Mouse (Mus musculus) embryonic facial prominence, embryonic 11.5 days (tissue): ENCODE results near the gene Olfr1030. TPM values are rescaled to one million over a fixed set of nuclear protein-coding genes. Genes with fewer than 3 reads are reported as not detected.
"Not testable (repeated sequence)": the region's sequence is repeated elsewhere in the genome, so short reads cannot be mapped to it uniquely, and the experiment has no call there.

Experiments used
- ATAC-seq: fragments of 200-750 bp; cut with Nextera tagmentation; replicated peaks from 2 replicates; pipeline ENCODE4 v1.8.0; 2017; ENCODE audit warnings: low read depth; ENCODE audit not compliant: insufficient number of reproducible peaks, low FRiP score, low TSS enrichment
- DNase-seq: peaks from one replicate; pipeline ENCODE4 v3.0.0-alpha.2; 2015; ENCODE audit warnings: low spot score
- H3K27ac ChIP-seq: fragments of 300-500 bp; sonication (generic); replicated peaks from 2 replicates; pipeline ENCODE4 v1.5.1; 2014; ENCODE audit warnings: mild to moderate bottlenecking, low read depth, low read length, control low read depth
- H3K27me3 ChIP-seq: fragments of 300-500 bp; sonication (generic); 2 replicates; pipeline ENCODE4 v1.6.1; 2014; ENCODE audit warnings: mild to moderate bottlenecking, low read length, moderate library complexity, mixed read lengths; ENCODE audit not compliant: control insufficient read depth, insufficient read depth
- H3K36me3 ChIP-seq: fragments of 300-500 bp; sonication (generic); replicated peaks from 2 replicates; pipeline ENCODE4 v1.6.1; 2014; ENCODE audit warnings: low read depth, mild to moderate bottlenecking, low read length, moderate library complexity, mixed read lengths; ENCODE audit not compliant: control insufficient read depth, insufficient read depth
- H3K4me1 ChIP-seq: fragments of 300-500 bp; sonication (generic); 2 replicates; pipeline ENCODE4 v1.6.1; 2014; ENCODE audit warnings: low read length, mixed read lengths; ENCODE audit not compliant: control insufficient read depth, insufficient read depth
- H3K4me2 ChIP-seq: fragments of 300-500 bp; sonication (generic); 2 replicates; pipeline ENCODE4 v1.6.1; 2014; ENCODE audit warnings: low read depth, mild to moderate bottlenecking, control low read depth, low read length, moderate library complexity
- H3K4me3 ChIP-seq: fragments of 300-500 bp; sonication (generic); 2 replicates; pipeline ENCODE4 v1.5.1; 2014; ENCODE audit warnings: low read depth, low read length, control low read depth
- H3K9ac ChIP-seq: fragments of 300-500 bp; sonication (generic); replicated peaks from 2 replicates; pipeline ENCODE4 v1.6.1; 2014; ENCODE audit warnings: mild to moderate bottlenecking, control low read depth, low read length
- H3K9me3 ChIP-seq: fragments of 300-500 bp; sonication (generic); replicated peaks from 2 replicates; pipeline ENCODE4 v1.6.1; 2016; ENCODE audit warnings: mild to moderate bottlenecking, low read length, inconsistent platforms, mixed read lengths; ENCODE audit not compliant: control insufficient read depth
- WGBS: fragments of 180-500 bp; shearing (Covaris S2); extraction: QIAGEN DNeasy Blood & Tissue Kit; methylation state at CpG from one replicate; pipeline ENCODE4 v1.1.7; 2014; 5-methylcytosine and 5-hydroxymethylcytosine counted together
- polyA plus RNA-seq: library from polyadenylated mRNA; unstranded; fragments of >200 nt; fragmentation: Nextera tagmentation; extraction: Ambion mirVana; gene quantifications from 2 replicates; pipeline ENCODE4 v1.2.1, GENCODE M21; 2014

Gene Olfr1030
- polyA plus RNA-seq: not detected in 2 replicates

- ATAC-seq (no peak), DNase-seq (no peak)
- Histone ChIP-seq H3K4me3 (no peak within 1 kb of the TSS), H3K36me3 (no peaks in the 10 kb centered on the region), H3K4me2 (no peak within 1 kb of the TSS), H3K9ac (no peak within 1 kb of the TSS), H3K27me3 (no peaks in the 10 kb centered on the region), H3K4me1 (no peaks in the 10 kb centered on the region), H3K9me3 (no peaks in the 10 kb centered on the region), H3K27ac (no peak within 1 kb of the TSS)
- WGBS: 80% methylated on average over 1 of the region's 1 CpGs
Observed at GRCm38 (mm10) chr2:85978976-85979375, at the start of gene Olfr1030. Gene Olfr1030, plus strand, starts transcription at chr2:85979276.

- Histone ChIP-seq H3K27me3 (no peaks in the 10 kb centered on the region), H3K4me1 (no peaks in the 10 kb centered on the region), H3K9me3 (no peaks in the 10 kb centered on the region), H3K36me3 (no peaks in the 10 kb centered on the region), H3K4me2 (no peak within 1 kb of the TSS), H3K27ac (no peak within 1 kb of the TSS), H3K9ac (no peak within 1 kb of the TSS), H3K4me3 (no peak within 1 kb of the TSS)
- no peak for ATAC-seq
- WGBS: 76% methylated on average over 1 of the region's 1 CpGs
- DNase-seq: no peak
Observed at GRCm38 (mm10) chr2:85950137-85950536, 28.9 kb upstream of the Olfr1030 start, which contains the start of gene Olfr1028. Gene Olfr1028, plus strand, starts transcription at chr2:85950437.

- WGBS: 85% methylated on average over 2 of the region's 2 CpGs
- no peak within 1 kb of the TSS for H3K9ac ChIP-seq
- no peak within 1 kb of the TSS for H3K4me2 ChIP-seq
- no peaks in the 10 kb centered on the region for H3K9me3 ChIP-seq
- DNase-seq (no peak), ATAC-seq (no peak)
- no peak within 1 kb of the TSS for H3K27ac ChIP-seq
- no peaks in the 10 kb centered on the region for H3K4me1 ChIP-seq
- no peaks in the 10 kb centered on the region for H3K27me3 ChIP-seq
- no peaks in the 10 kb centered on the region for H3K36me3 ChIP-seq
- no peak within 1 kb of the TSS for H3K4me3 ChIP-seq
Observed at GRCm38 (mm10) chr2:85973595-85973994, 5.5 kb upstream of the Olfr1030 start, which contains the start of gene Olfr1029. Gene Olfr1029, plus strand, starts transcription at chr2:85973895.

- no peaks in the 10 kb centered on the region for H3K9me3 ChIP-seq
- 66% methylated on average over 3 of the region's 3 CpGs for WGBS
- H3K27me3 ChIP-seq: no peaks in the 10 kb centered on the region
- H3K36me3 ChIP-seq: no peaks in the 10 kb centered on the region
- H3K4me1 ChIP-seq: no peaks in the 10 kb centered on the region
- no peak for ATAC-seq
- no peak for DNase-seq
- H3K9ac ChIP-seq: no peak within 1 kb of the TSS
- H3K27ac ChIP-seq: no peak within 1 kb of the TSS
- H3K4me3 ChIP-seq: no peak within 1 kb of the TSS
- H3K4me2 ChIP-seq: no peak within 1 kb of the TSS
Observed at GRCm38 (mm10) chr2:85990004-85990403, 10.9 kb downstream of the Olfr1030 start, which contains the start of gene Olfr1031. Gene Olfr1031, plus strand, starts transcription at chr2:85990304.

- H3K4me2 ChIP-seq: no peak within 1 kb of the TSS
- ATAC-seq (no peak), DNase-seq (no peak)
- no peaks in the 10 kb centered on the region for H3K36me3 ChIP-seq
- no peak within 1 kb of the TSS for H3K4me3 ChIP-seq
- no peak within 1 kb of the TSS for H3K27ac ChIP-seq
- no peaks in the 10 kb centered on the region for H3K4me1 ChIP-seq
- no peak within 1 kb of the TSS for H3K9ac ChIP-seq
- 87% methylated on average over 7 of the region's 7 CpGs for WGBS
- H3K27me3 ChIP-seq: no peaks in the 10 kb centered on the region
- no peaks in the 10 kb centered on the region for H3K9me3 ChIP-seq
Observed at GRCm38 (mm10) chr2:86005240-86005639, 26.2 kb downstream of the Olfr1030 start, which contains the start of gene Olfr1032. Gene Olfr1032, plus strand, starts transcription at chr2:86005540.

DNA sequence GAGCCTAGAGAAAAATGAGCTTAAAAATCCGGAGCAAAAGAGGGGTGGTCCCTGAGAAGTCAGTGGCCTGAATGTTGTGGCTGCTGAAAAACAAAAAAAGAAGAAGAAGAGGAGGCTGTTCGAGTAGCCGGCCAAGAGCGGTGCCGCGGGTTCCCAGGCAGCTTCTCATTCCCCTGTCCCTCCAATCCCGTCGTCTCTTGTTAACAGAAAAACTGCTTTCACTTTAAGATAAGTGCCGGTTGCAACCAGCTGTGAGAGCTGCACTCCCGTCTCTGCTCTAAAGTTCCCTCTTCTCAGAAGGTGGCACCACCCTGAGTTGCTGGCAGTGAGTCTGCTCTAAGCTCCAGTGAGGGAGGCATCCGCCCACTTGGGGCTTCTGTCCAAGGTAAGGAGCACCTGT lies 41.3 kb downstream of the Olfr1030 start, which contains the start of gene Olfr1033:
TSS of gene Olfr1033 (plus strand) at position 228 of the 400 bp plus-strand sequence.
- H3K9ac ChIP-seq, H3K27me3 ChIP-seq, H3K36me3 ChIP-seq, H3K9me3 ChIP-seq, ATAC-seq, H3K27ac ChIP-seq, H3K4me1 ChIP-seq: not testable (repeated sequence)
- peak within 1 kb of the TSS; percentile 15; the same call in 1 of the 2 replicates for H3K4me3 ChIP-seq
- WGBS: 1% methylated on average over 10 of the region's 11 CpGs
- peak within 1 kb of the TSS; percentile 25 for H3K4me2 ChIP-seq
- peak; percentile 47 for DNase-seq

DNA sequence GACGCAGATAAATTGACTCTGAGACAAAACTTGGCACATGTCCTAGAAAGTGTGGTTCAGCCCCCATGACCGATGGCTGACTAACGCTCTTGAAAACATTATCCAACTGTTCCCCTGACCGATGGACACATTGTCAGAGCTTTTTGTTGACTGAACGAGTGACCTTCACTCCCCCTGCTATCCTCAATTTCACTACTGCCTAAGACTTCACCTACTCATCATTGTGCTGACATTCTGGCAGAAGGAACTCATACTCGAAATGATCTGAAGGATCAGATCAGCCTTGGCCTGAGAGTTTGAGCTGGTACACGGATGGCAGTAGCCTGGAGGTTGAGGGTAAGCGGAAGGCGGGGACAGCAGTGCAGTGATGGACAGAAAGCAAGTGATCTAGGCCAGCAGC lies 42.4 kb downstream of the Olfr1030 start:
- H3K9me3 ChIP-seq, H3K36me3 ChIP-seq, H3K27me3 ChIP-seq, H3K4me3 ChIP-seq, H3K4me2 ChIP-seq, H3K4me1 ChIP-seq, DNase-seq, ATAC-seq, H3K9ac ChIP-seq, H3K27ac ChIP-seq: not testable (repeated sequence)
- 80% methylated on average over 3 of the region's 9 CpGs for WGBS
